Mouse (Mus musculus) midbrain, postnatal 0 days (tissue): Measurements from ENCODE around the gene Gja5. TPM values are rescaled to one million over a fixed set of nuclear protein-coding genes. Genes with fewer than 3 reads are reported as not detected.
A peak's percentile ranks its signal among the peaks of the same experiment; 100 is the strongest.

Experiments used
- ATAC-seq: fragments of 200-750 bp; cut with Nextera tagmentation; 2 replicates; pipeline ENCODE4 v1.8.0; 2017; ENCODE audit warnings: moderate number of reproducible peaks, mild to moderate bottlenecking, moderate TSS enrichment, moderate library complexity; ENCODE audit not compliant: low FRiP score
- DNase-seq: peaks from one replicate; pipeline ENCODE4 v3.0.0-alpha.2; 2015; ENCODE audit warnings: low spot score
- H3K27ac ChIP-seq: fragments of 300-500 bp; sonication (generic); 2 replicates; pipeline ENCODE4 v1.5.1; 2014; ENCODE audit warnings: low read depth, mild to moderate bottlenecking, low read length, mixed read lengths
- H3K27me3 ChIP-seq: fragments of 300-500 bp; sonication (generic); 2 replicates; pipeline ENCODE4 v1.6.1; 2014; ENCODE audit warnings: low read length, control low read depth, mixed read lengths; ENCODE audit not compliant: insufficient read depth
- H3K36me3 ChIP-seq: fragments of 300-500 bp; sonication (generic); 2 replicates; pipeline ENCODE4 v1.6.1; 2014; ENCODE audit warnings: low read length, control low read depth, mixed read lengths; ENCODE audit not compliant: insufficient read depth
- H3K4me1 ChIP-seq: fragments of 300-500 bp; sonication (generic); 2 replicates; pipeline ENCODE4 v1.6.1; 2014; ENCODE audit warnings: mild to moderate bottlenecking, control low read depth, antibody characterized with exemption, low read length, mixed read lengths; ENCODE audit not compliant: insufficient read depth
- H3K4me2 ChIP-seq: fragments of 300-500 bp; sonication (generic); 2 replicates; pipeline ENCODE4 v1.6.1; 2014; ENCODE audit warnings: low read depth, mild to moderate bottlenecking, low read length, mixed read lengths; ENCODE audit not compliant: poor library complexity, severe bottlenecking
- H3K4me3 ChIP-seq: fragments of 300-500 bp; sonication (generic); 2 replicates; pipeline ENCODE4 v1.5.1; 2014; ENCODE audit warnings: low read depth, mild to moderate bottlenecking, low read length, moderate library complexity
- H3K9ac ChIP-seq: fragments of 300-500 bp; sonication (generic); replicated peaks from 2 replicates; pipeline ENCODE4 v1.6.1; 2014; ENCODE audit warnings: mild to moderate bottlenecking, low read length, moderate library complexity, mixed read lengths; ENCODE audit not compliant: poor library complexity, severe bottlenecking
- H3K9me3 ChIP-seq: fragments of 300-500 bp; sonication (generic); 2 replicates; pipeline ENCODE4 v1.6.1; 2016; ENCODE audit warnings: low read length, control low read depth
- CTCF ChIP-seq: IDR thresholded peaks from 2 replicates; pipeline ENCODE4 v1.5.1; 2016; ENCODE audit warnings: antibody characterized with exemption, mild to moderate bottlenecking
- WGBS: fragments of 180-500 bp; shearing (Covaris S2); extraction: QIAGEN DNeasy Blood & Tissue Kit; methylation state at CpG from one replicate; pipeline ENCODE4 v1.1.7; 2014; 5-methylcytosine and 5-hydroxymethylcytosine counted together
- polyA plus RNA-seq: library from polyadenylated mRNA; unstranded; fragments of >200 nt; fragmentation: Nextera tagmentation; extraction: Ambion mirVana; gene quantifications from 2 replicates; pipeline ENCODE4 v1.2.1, GENCODE M21; 2015
- total RNA-seq: library from RNA; depleted of rRNA; stranded (reverse); fragments of >200 nt; gene quantifications from 2 replicates; pipeline ENCODE4 v1.2.3, GENCODE M21; 2014

Gja5 gene
- total and polyA plus RNA-seq, 2 experiments from 2014 or later: 0.88 to 0.93 TPM

- no peak overlapping the region for H3K9ac ChIP-seq
- no peak for ATAC-seq
- no peaks in the 10 kb centered on the region for H3K4me1 ChIP-seq
- 90% methylated on average over 6 of the region's 6 CpGs for WGBS
- no peaks in the 10 kb centered on the region for H3K36me3 ChIP-seq
- no peak overlapping the region for H3K4me3 ChIP-seq
- no peak for DNase-seq
- H3K9me3 ChIP-seq: no peaks in the 10 kb centered on the region
- H3K4me2 ChIP-seq: no peak overlapping the region
- TF ChIP-seq CTCF: no peak
- no peak overlapping the region for H3K27ac ChIP-seq
- no peaks in the 10 kb centered on the region for H3K27me3 ChIP-seq
Observed at GRCm38 (mm10) chr3:97039721-97040120, 135.2 kb downstream of the Gja5 start.

GRCm38 (mm10) chr3:97044188-97044587 lies 139.7 kb downstream of the Gja5 start:
- H3K36me3 ChIP-seq: no peaks in the 10 kb centered on the region
- WGBS: 67% methylated on average over 5 of the region's 5 CpGs
- no peaks in the 10 kb centered on the region for H3K4me1 ChIP-seq
- no peaks in the 10 kb centered on the region for H3K27me3 ChIP-seq
- H3K9ac ChIP-seq: no peak overlapping the region
- no peak overlapping the region for H3K4me3 ChIP-seq
- H3K4me2 ChIP-seq: no peak overlapping the region
- DNase-seq: no peak
- no peak for TF ChIP-seq CTCF
- ATAC-seq: no peak
- no peak overlapping the region for H3K27ac ChIP-seq
- H3K9me3 ChIP-seq: no peaks in the 10 kb centered on the region

- H3K9ac ChIP-seq: no peak overlapping the region
- H3K4me3 ChIP-seq: no peak overlapping the region
- WGBS: 93% methylated on average over 4 of the region's 4 CpGs
- TF ChIP-seq CTCF: no peak
- no peak overlapping the region for H3K27ac ChIP-seq
- no peaks in the 10 kb centered on the region for H3K9me3 ChIP-seq
- H3K4me2 ChIP-seq: no peak overlapping the region
- DNase-seq (no peak), ATAC-seq (no peak)
- H3K27me3 ChIP-seq: no peaks in the 10 kb centered on the region
- H3K36me3 ChIP-seq: no peaks in the 10 kb centered on the region
- no peaks in the 10 kb centered on the region for H3K4me1 ChIP-seq
Observed at GRCm38 (mm10) chr3:97047757-97048156, 143.3 kb downstream of the Gja5 start.

- Histone ChIP-seq H3K9ac (no peak overlapping the region), H3K27me3 (no peaks in the 10 kb centered on the region), H3K4me1 (no peaks in the 10 kb centered on the region), H3K4me3 (no peak overlapping the region), H3K36me3 (no peaks in the 10 kb centered on the region), H3K4me2 (no peak overlapping the region), H3K27ac (no peak overlapping the region), H3K9me3 (no peaks in the 10 kb centered on the region)
- DNase-seq (no peak), ATAC-seq (no peak)
- TF ChIP-seq CTCF: peak; percentile 35; the same call in 1 of the 2 replicates
Observed at GRCm38 (mm10) chr3:97048360-97048759, 143.9 kb downstream of the Gja5 start.

GRCm38 (mm10) chr3:97051264-97051744 lies 146.8 kb downstream of the Gja5 start:
- Histone ChIP-seq H3K27ac (no peak overlapping the region), H3K9ac (no peak overlapping the region), H3K4me3 (no peak overlapping the region), H3K36me3 (no peaks in the 10 kb centered on the region), H3K4me2 (no peak overlapping the region), H3K4me1 (no peaks in the 10 kb centered on the region), H3K9me3 (no peaks in the 10 kb centered on the region), H3K27me3 (no peaks in the 10 kb centered on the region)
- WGBS: 54% methylated on average over 13 of the region's 13 CpGs
- DNase-seq (no peak), ATAC-seq (no peak)
- TF ChIP-seq CTCF: no peak

- Histone ChIP-seq H3K4me1 (no peaks in the 10 kb centered on the region), H3K4me3 (no peak overlapping the region), H3K27ac (no peak overlapping the region), H3K27me3 (no peaks in the 10 kb centered on the region), H3K36me3 (no peaks in the 10 kb centered on the region), H3K9me3 (no peaks in the 10 kb centered on the region), H3K9ac (no peak overlapping the region), H3K4me2 (no peak overlapping the region)
- TF ChIP-seq CTCF: no peak
- peak; percentile 29 for DNase-seq
- ATAC-seq: no peak
- WGBS: 45% methylated on average over 8 of the region's 8 CpGs
Observed at GRCm38 (mm10) chr3:97052069-97052799, 147.7 kb downstream of the Gja5 start.
